Mouse (Mus musculus): Measurements from ENCODE around the gene Gm20662. TPM values are rescaled to one million over a fixed set of nuclear protein-coding genes. Genes with fewer than 3 reads are reported as not detected.
A peak's percentile ranks its signal among the peaks of the same experiment; 100 is the strongest.

Gene Gm20662
- polyA plus RNA-seq, 2 experiments from 2014 or later, result not detected

DNA sequence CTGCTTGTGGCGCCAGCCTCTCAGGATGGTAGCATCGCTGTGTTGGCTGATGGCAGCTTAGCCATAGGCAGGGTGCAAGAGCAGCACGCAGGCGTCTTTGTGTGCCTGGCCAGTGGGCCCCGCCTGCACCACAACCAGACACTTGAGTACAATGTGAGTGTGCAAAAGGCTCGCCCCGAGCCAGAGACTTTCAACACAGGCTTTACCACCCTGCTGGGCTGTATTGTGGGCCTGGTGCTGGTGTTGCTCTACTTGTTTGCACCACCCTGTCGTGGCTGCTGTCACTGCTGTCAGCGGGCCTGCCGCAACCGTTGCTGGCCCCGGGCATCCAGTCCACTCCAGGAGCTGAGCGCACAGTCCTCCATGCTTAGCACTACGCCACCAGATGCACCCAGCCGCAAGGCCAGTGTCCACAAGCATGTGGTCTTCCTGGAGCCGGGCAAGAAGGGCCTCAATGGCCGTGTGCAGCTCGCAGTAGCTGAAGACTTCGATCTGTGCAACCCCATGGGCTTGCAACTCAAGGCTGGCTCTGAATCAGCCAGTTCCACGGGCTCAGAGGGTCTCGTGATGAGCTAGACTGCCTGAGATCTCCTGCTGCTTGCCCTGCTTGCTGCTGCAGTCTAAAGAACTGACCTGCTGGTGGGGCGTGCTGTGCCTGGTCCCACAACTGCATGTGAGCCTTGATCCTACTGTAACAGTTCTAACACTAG, 58.3 kb downstream of the Gm20662 start:
- ATAC-seq, result no peak

DNA sequence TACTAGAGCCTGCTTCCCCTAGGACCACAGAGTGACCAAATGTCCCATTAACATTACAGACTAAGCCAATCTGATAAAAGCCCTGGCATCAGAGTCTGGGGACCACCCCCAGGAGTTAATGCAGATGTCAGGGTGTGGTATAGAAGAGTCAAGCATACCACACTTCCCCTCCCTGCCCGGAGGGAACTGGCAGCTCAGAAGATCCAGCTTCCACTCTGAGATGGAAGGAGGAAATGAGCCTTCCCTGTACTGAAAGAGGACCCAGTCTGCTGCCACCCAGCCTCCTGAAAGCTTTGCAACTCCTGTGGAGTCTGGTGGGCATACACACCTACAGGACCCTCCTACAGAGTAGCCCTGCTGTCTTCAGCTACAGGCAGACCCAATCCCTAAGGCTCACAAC, 58.9 kb downstream of the Gm20662 start:
- no peak for ATAC-seq

DNA sequence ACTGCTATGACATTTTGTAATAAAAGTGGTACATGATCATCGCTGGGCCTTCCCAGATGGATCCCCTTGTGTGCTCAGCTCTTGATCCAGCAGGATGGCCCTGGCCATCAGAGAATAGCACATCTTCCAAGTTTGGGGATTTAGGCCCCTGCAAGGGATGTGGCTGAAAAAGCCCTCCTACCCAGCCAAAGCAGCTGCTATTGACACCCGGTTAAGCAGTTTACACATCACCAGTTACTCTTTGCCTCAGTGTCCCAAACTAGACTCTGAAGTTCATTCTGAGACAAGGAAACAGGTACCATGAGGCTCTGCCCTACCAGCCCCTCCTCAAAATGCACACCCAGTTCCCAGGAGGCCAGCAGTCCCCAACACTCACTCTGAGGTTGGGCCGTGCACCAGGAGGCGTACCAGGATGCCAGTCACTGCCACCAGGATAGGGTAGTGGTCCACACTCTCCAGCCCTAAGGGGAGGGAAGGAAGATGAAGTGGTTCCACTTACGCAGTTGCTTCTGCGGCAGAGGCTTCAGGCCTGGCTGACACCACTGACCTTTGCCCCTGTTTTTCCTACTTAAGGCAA, 59.6 kb downstream of the Gm20662 start:
- no peak for ATAC-seq

DNA sequence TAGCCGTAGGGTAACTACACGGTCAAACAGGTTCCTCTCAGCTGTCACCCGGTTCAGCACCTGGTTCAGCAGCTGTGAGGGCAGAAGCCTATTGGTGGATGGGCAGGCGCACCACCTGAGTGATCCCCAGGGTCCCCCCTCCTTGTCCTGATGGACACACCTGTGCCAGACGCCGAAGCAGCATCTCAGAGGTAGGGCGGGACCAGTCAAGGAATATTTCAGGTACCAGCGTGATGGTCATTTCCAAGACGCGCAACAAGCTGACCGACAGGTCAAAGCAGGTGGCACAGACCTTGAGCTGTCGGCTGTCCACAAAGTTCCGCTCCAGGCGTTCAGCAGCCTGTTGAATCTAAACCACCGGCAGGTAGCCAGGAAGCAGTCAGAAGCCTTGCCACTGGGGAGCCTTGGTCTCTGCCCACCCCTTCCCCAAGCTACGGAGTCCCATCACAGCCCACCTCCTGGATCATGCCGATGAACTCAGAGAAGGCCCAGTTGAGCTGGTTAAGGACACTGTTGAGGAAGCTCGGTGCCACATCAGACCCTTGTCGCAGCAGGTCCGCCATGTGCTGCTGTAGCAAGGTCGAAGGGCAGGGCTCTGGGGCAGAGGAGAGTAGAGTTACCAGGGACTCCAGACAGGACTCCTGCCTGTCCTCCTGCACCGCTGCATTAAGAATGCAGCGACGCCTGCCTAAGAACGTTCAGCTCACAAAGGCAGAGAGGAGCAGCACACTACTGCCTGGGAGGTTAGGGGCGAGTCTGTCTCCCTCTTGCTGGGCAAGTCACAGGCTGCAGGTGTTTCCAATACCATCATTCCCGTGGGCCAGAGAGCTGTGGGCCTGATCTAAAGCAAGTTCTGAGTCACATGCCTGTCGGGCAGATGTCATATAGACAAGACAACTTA, 60.5 kb downstream of the Gm20662 start:
- no peak for ATAC-seq

DNA sequence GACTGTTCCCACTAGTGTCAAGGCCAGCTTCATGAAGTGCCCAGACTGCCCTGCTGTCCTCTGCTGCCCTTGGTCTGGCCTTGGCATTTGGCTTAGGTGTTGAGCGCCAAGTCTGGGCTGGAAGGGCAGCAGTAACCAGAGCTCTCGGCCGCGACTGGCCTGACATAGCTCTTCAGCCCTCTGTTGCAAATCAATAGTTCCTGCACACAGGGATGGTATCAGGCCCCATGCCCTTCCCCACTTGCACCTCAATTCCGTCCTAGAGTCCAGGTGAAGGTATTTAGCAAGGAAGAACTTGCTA, 61.1 kb downstream of the Gm20662 start:
- ATAC-seq, result no peak

DNA sequence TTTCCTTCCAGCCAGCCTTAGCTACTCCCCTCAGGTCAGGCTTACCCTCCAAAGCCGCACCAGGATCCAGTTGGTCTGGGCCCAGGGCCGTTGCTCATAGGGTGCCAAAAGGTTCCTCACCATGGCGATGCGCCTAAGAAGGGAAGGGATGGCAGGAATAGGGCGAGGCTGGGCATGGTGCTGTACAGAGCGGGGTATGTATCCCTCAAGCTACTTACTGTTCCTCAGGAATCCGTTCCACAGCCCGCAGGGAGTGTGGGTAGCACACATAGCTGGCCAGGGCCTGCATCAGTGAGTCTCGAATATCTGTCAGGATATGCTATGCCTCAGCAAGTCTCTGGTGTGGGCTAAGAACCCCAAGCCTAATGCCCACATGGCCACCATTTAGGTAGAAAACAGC, 62.1 kb downstream of the Gm20662 start:
- no peak for ATAC-seq

DNA sequence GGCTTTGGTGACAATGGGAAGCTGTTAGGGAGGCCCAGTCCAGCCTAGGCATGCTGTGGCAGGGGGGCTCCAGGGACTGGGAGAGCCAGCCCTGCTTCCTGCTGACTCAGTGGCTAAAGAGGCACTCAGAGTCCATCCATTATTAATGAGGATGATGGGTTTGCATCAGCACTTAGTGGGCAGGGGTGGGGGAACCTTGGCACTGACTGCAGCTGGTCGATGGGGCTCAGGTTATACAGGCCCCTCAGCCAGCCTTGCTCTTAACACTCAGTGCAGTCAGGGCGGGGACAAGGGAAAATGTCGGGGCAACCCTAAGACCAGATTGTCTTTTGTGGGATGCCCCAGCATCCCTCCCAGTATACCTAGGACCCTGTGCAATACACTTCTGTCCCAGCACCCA, 66.0 kb downstream of the Gm20662 start:
- ATAC-seq, result no peak

DNA sequence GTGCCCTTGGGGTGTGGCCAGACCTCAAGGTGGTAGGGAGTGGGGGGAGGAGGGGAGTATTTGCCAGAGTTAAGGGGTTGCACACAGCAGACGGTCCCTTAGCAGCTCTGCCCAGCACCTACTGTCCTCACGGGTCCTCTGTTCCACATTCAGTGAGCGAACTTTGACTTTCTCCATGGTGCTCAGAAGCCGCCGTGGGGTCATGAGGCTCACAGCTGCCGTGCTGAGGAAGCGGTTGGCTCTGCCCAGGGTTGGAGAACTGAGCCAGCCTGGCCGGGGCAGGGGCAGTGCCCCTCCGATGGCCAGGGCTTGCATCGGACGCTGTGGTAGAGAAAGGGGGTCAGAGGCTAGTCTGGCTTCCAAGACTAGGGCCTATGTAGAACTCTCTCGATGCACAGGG, 67.2 kb downstream of the Gm20662 start:
- ATAC-seq, result no peak

DNA sequence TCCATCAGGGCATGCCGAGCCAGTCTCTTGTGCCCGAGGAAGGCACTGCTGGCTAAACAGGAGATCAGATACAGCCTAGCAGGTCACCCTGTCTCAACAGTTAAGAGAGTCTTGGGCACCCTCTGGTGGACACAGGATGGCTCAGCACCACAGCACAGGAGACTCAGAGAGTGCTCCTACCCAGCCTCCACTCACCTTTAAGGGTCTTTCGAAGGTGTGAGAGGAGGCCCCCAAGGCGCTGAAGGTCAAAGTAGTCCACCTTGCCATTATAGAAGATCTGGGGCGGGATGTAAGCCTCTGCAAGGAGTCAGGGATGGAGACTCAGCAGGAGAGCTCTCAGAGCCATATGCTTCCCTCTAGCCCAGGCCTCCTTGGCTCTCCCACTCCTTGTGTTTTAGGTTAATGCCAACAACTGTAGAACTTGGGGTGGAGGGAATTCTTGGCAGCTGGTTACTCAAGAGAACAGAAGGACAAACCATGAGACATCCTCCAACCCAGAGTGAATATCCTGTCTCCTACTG, 69.4 kb downstream of the Gm20662 start:
- no peak for ATAC-seq

DNA sequence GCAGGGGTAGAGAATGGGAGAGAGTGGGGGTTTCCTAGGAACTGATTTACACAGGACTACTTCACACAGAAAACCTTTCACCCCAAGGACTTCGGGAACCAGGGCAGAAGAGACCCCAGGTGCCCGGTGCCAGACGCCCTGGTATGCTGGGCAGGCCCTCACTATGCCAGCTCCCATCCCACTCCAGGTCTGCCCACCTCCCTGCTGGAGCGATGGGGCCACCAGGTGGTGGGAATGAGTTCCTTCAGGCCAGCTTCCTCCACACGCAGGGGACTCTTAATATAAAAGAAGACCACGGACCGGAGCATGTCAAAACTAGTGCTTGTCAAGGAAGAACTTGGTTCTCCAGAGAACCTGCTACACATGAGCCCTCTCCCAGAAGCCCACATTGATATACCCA, 71.0 kb downstream of the Gm20662 start:
- ATAC-seq, result no peak

DNA sequence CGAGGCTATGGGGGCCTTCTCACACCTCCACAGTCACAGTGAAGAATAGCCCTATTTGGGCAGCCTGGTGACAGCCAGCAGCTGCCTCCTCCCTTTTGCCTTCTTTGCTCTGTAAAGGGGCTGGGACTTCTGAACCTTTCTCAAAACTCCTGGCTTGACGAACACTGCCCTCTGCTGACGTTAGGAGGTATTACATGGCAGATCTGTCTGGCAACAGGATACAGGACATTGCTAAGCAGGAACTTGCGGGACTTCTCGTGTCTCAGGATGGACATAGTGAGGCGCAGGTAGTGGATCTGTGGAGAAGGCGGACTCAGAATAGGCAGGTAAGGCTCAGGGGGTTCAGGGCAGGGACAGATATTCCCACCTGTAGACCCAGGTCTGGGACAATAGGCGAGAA, 71.8 kb downstream of the Gm20662 start:
- ATAC-seq, result no peak

DNA sequence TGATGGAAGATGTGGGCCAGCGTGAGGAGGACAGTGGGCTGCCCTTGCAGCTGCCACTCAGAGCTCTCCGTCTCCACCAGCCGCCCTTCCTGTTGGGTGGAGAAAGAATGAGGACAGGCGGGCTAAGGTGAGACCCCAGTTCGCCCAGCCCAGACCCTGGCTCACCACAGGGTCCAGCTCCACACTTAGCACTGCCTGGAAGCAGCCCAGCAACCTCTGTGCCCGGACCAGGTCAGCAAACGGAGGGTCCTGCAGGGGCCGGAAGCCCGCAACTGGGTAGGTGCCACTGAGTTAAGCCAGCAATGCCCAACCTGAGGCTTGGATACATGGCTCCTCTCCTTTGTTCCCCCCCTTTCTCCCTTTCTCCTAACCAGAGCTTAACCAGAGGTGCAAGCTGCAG, 72.9 kb downstream of the Gm20662 start:
- ATAC-seq, result no peak

DNA sequence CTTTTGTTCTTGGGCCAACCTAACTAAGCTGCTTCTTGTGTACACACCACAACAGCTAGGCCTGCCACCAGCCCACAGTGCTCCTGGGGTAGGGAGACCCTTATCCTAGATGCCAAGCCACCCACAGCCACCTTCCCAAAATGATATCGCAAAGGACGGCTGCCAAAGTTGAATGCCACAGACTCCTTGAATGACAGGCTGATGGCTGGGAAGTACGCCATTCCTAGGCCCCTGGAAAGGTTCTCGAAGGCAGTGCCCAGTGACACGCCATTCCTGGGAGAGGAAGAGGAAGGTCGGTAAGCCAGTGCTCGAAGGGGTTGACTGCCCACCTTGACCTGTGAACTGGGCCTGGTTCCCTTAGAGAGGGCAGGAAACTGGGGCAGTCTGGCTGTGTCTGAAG, 73.4 kb downstream of the Gm20662 start:
- no peak for ATAC-seq

DNA sequence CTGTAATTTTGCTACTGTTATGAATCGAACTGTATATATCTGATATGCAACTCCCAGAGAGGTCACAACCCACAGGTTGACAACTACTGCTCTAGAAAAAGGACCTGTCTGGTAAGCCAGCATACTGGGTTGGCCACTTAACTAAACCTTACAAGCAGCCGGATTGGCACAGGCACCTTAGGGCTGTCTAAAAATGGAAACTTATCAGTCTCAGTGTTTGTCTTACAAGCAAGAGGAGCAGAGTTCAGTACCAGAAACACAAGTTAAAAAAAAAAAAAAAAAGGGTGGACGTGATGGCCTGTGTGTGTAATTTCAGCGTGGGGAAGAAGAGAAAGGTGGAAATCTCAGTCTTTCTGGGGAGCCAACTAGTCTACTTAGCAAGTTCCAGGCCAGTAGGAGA, 75.7 kb downstream of the Gm20662 start:
- no peak for ATAC-seq

DNA sequence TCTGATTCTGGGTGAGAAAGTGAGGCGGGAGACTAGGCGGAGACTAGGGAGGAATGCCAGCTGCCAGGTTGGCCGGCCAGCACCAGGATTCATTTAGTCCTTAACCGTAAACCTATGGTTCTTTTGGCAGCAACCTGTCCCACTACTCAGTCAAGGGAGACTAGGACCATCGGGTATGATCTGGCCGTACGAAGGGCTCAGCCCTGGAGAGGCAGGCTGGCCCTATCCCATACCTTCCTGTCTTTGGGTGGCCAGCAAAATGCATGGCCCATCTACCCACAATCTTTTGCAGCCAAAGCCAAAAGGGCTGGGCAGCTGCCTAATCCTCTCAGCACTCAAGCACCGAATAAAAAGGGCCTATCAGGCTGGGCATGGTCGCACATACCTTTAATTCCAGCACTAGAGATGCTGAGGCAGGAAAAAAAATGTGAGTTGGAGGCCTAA, 76.4 kb downstream of the Gm20662 start:
- ATAC-seq, result no peak

DNA sequence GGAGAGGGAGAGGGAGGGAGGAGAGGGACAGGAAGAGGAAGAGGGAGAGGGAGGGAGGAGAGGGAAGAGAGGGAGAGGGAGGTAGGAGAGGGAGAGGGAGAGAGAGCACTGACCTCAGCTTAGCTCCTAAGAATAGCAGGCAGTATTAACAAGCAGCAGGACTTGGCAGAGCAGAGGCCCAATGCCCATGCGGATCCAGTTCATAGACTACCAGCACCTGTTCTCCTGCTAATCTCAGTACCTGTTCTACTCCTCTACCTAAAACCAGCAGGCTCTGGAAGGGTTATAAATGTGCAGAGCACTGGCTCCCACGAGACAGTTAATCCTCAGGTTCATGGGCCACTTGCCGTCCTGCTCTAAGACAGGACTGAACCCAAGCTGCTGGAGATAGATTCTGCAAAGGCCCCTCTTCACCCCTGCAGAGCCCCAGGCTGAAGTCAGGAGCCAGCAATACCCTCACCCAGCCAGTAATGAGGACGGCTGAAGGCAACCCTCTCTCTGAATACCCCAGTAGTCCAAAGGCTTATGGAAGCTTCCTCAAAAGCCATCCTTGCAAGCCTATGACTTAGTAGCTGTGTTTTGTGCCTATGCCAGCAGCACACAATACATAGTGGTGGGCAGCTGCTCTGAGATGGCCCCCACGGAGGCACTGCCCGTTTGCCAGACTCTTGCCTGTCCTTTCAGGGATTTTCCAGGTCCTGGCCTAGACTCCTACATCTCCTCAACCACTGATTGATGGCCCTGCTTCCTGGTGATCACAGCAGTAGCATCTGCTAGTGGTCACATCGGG, 77.2 kb downstream of the Gm20662 start:
- no peak for ATAC-seq

DNA sequence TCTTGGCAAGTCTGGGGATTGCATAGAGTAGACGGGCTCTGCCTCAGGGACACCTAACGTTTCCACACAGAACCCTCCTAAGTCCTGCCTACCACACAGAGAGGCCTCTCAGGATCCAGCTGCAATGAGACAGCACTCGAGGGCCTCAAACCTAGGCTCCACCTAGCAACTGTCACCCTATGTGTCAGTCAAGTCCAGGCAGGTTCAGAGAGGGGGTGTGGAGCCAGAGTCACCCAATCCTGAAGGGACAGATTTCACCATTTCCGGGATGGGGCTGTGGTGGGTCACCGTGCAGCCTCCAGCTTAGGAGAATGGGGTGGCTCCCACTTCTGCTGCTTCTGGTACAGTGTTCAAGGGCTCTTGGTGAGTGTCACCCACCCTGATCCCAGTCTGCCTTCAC, 84.0 kb downstream of the Gm20662 start, which contains the start of gene Mst1:
Mst1 (plus strand) TSS at position 269 of the 400 bp plus-strand sequence.
- no peak for ATAC-seq

DNA sequence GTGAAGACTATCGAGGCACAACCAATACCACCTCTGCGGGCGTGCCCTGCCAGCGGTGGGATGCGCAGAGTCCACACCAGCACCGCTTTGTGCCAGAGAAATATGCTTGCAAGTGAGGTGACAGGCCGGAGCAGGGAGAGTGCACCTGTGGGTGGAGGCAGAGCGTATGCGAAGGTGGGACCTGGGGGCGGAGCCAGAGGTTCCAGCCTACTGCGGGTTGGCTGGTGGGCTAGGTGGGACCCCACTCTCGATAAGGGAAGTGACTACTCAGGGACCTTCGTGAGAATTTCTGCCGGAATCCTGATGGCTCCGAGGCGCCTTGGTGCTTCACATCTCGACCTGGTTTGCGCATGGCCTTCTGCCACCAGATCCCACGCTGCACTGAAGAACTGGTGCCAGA, 86.4 kb downstream of the Gm20662 start:
- no peak for ATAC-seq

DNA sequence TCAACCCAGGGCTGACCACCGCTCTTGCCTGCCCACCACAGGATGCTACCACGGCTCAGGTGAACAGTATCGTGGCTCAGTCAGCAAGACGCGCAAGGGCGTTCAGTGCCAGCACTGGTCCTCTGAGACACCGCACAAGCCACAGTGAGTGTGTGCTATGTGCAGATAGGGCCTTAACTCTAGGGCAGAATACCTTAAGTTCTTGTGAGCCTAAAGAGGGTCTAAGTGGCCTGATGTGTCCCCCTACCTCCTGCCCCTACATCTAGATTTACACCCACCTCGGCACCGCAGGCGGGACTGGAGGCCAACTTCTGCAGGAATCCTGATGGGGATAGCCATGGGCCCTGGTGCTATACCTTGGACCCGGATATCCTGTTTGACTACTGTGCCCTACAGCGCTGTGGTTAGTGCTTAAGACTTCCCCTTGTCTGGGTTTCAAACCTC, 86.9 kb downstream of the Gm20662 start, which contains the start of gene Rnf123:
Rnf123 (minus strand) TSS at position 359 of the 444 bp plus-strand sequence.
- ATAC-seq, result peak; percentile 57

DNA sequence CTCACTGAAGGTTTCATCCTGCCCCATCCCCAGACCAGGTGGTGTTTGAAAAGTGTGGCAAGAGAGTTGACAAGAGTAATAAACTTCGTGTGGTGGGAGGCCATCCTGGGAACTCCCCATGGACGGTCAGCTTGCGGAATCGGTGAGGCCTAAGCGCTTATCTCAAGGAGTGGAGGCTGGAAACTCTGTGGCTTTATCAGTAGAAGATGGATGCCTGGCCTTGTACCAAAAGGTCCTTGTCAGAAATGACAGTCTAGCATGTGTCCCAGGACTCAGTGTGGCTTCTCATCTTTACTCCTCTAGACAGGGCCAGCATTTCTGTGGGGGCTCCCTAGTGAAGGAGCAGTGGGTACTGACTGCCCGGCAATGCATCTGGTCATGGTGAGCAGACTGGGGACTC, 87.4 kb downstream of the Gm20662 start:
- no peak for ATAC-seq

DNA sequence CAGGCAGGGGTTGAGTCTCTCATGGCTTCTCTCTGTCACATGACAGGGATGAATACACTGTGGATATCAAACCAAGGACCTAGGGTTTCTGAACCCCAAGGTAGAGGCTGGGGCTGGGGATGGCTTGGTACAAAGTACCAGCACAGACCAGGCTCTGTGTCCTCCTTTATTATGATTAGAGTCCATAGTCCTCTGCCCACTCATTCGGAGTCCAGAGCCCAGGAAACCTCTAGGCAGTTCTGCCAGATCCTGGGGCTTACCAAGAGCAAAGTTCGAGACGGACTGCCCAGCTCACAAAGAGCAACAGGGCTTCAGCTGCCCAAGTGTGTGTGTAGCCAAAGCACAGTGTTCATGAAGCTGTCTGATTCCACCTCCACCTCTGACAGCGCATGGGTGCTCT, 89.1 kb downstream of the Gm20662 start:
- ATAC-seq, result no peak

DNA sequence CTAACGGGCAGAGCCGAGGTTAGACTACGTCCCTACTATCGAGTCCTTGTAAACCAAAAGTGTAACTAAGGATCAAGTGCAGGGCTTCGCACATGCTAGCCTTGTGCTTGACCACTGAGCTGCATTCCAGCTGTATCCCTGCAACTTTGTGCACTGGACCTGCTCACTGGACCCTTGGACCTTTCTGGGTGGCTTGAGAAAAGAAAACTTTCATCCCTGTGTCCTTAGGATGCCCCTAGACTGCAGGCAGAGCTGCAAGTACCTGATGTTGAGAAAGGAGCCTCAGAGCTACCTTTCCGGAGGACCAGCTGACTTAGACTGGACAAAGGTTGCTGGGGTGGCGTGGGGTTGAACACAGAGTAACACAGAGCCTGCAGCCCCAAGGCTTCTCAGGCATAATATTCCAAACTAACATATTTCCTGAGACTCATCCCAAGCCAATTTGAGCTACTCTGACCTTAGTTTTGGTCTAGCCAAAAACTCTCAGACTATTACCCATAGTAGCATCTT, 94.5 kb downstream of the Gm20662 start:
- ATAC-seq, result no peak

Measured in activated CD4-positive, CD25-positive, alpha-beta regulatory T cell, adult 4 months (primary cell).